Comparison of ENCODE assay signal across 8 mouse cellular contexts in genomic region chr1:87853601-87854361, GRCm38 (mm10). TPM values are rescaled to one million over a fixed set of nuclear protein-coding genes. Genes with fewer than 3 reads are reported as not detected.
DNase-seq lines count a peak whose midpoint lies in the region; ATAC-seq and TF ChIP-seq lines count a peak whose summit lies in the region.

No protein-coding gene starts in this region.

- TF ChIP-seq CTCF in CH12.LX (conservative IDR thresholded peaks at IDR 0.05 in 1 of 2, IDR thresholded peaks at IDR 0.05 in 1 of 2; ENCODE audit: low read depth in 2 of 2, low read length in 2 of 2) = 0 out of 4 replicates have a peak, but pooled peaks of 1 of the 2 experiments have one; percentile 4
- no peak for TF ChIP-seq CTCF in heart, adult 2 months (IDR thresholded peaks at IDR 0.05)

- TF ChIP-seq EP300 in CH12.LX (IDR thresholded peaks at IDR 0.05; ENCODE audit: low read length) = no peak
- no peak for TF ChIP-seq EP300 in heart, adult 2 months (IDR thresholded peaks at IDR 0.05; ENCODE audit: insufficient read depth, low read depth, low read length)

- peaks cover 30 to 72% of the 10 kb centered on the region in 2 experiments for H3K4me1 ChIP-seq in CH12.LX (ENCODE audit: control insufficient read depth in 1 of 2, insufficient read depth in 2 of 2)
- H3K4me1 ChIP-seq in heart, adult 2 months (ENCODE audit: control insufficient read depth, insufficient read depth, low read length) = peaks cover 13% of the 10 kb centered on the region
- H3K4me1 ChIP-seq in lung, embryonic 16.5 days (replicated peaks; ENCODE audit: control insufficient read depth, insufficient read depth, low read length) = peaks cover 35% of the 10 kb centered on the region

- peak; percentile 36; the same call in 1 of the 2 replicates for ATAC-seq in lung, embryonic 16.5 days (ENCODE audit: low read depth)
- no peak; the same call in 1 of the 2 replicates for ATAC-seq in megakaryocyte progenitor cell, adult 5-6 weeks (replicated peaks; ENCODE audit: poor library complexity)

- peak overlapping the region; percentile 85 to 99 (median 96) for H3K4me3 ChIP-seq in CH12.LX (replicated peaks in 1 of 3; ENCODE audit: low read depth in 2 of 3, low read length in 2 of 3, poor library complexity in 1 of 3)
- H3K4me3 ChIP-seq in heart, adult 2 months = peak overlapping the region; percentile 77
- peak overlapping the region; percentile 89 for H3K4me3 ChIP-seq in lung, embryonic 16.5 days (ENCODE audit: low read length)

- no peaks in the 10 kb centered on the region for H3K27me3 ChIP-seq in CH12.LX (replicated peaks)
- H3K27me3 ChIP-seq in heart, adult 2 months (ENCODE audit: control insufficient read depth, insufficient read depth, low read length) = no peaks in the 10 kb centered on the region
- no peaks in the 10 kb centered on the region for H3K27me3 ChIP-seq in lung, embryonic 16.5 days (ENCODE audit: control insufficient read depth, insufficient read depth, low read depth, low read length)

- peaks cover 54% of the 10 kb centered on the region for H3K79me2 ChIP-seq in CH12.LX (replicated peaks; ENCODE audit: control insufficient read depth, extremely low read depth, insufficient read depth, poor library complexity, severe bottlenecking)
- peaks cover 5% of the 10 kb centered on the region for H3K79me2 ChIP-seq in heart, adult 2 months (replicated peaks; ENCODE audit: control insufficient read depth, insufficient read depth, low read length)

- peaks cover 0 to 8% of the 10 kb centered on the region in 2 experiments for H3K36me3 ChIP-seq in CH12.LX (replicated peaks in 1 of 2; ENCODE audit: control insufficient read depth in 1 of 2, insufficient read depth in 1 of 2, low read length in 1 of 2)
- peaks cover 8% of the 10 kb centered on the region for H3K36me3 ChIP-seq in heart, adult 2 months (ENCODE audit: control insufficient read depth, insufficient read depth, low read length)
- no peaks in the 10 kb centered on the region for H3K36me3 ChIP-seq in lung, embryonic 16.5 days (ENCODE audit: control insufficient read depth, insufficient read depth, low read length)

- TF ChIP-seq POLR2A in CH12.LX (IDR thresholded peaks at IDR 0.05; ENCODE audit: low read depth, low read length) = no peak
- no peak for TF ChIP-seq POLR2A in heart, adult 2 months (IDR thresholded peaks at IDR 0.05; ENCODE audit: insufficient read depth, low read depth, low read length)

- no peak for TF ChIP-seq RAD21 in CH12.LX (IDR thresholded peaks at IDR 0.05; ENCODE audit: low read depth, low read length)

- no peaks in the 10 kb centered on the region for H3K9me3 ChIP-seq in CH12.LX (replicated peaks; ENCODE audit: low read length)
- no peaks in the 10 kb centered on the region for H3K9me3 ChIP-seq in lung, embryonic 16.5 days (ENCODE audit: control insufficient read depth, low read length)

- under 1% methylated on average over 47 of the region's 48 CpGs for WGBS in heart, adult 2 months
- WGBS in lung, embryonic 16.5 days = under 1% methylated on average over 20 of the region's 48 CpGs

- peak; percentile 46 for DNase-seq in 3T3-L1 (ENCODE audit: low read depth, low spot score)
- DNase-seq in CH12.LX (ENCODE audit: extremely low read depth) = no peak
- DNase-seq in cerebellum, adult 9-11 months = peak; percentile 97
- DNase-seq in heart, adult 2 months = peak in 1 of 2 experiments; percentile 50
- DNase-seq in kidney, adult 9 months = peak; percentile 56
- peak; percentile 47 for DNase-seq in right cerebral cortex, postnatal 25 days

- in situ Hi-C loops in CH12.LX (cut with MboI; ENCODE audit: low pct_ligation_motif_present, low pct_unique_long_range_greater_than_20kb, low sequenced_read_pairs) = no loop called here

- dilution Hi-C loops in CH12.LX (cut with MboI; ENCODE audit: extremely low pct_ligation_motif_present, extremely low pct_unique_long_range_greater_than_20kb, low sequenced_read_pairs) = no loop called here

- H3K4me2 ChIP-seq in CH12.LX (ENCODE audit: insufficient read depth, low read depth, poor library complexity, severe bottlenecking) = peak overlapping the region; percentile 95
- H3K4me2 ChIP-seq in lung, embryonic 16.5 days (ENCODE audit: low read depth, low read length) = peak overlapping the region; percentile 98

- H3K9ac ChIP-seq in CH12.LX (ENCODE audit: insufficient read depth, low read depth) = peak overlapping the region; percentile 88
- peak overlapping the region; percentile 94 for H3K9ac ChIP-seq in heart, adult 2 months (ENCODE audit: low read depth, low read length)
- H3K9ac ChIP-seq in lung, embryonic 16.5 days (ENCODE audit: low read length) = peak overlapping the region; percentile 94

- intact Hi-C loops in heart, adult 2 months (cut with DNase I) = loop anchor here (5.0 kb wide), 2 partner anchors 49 to 66 kb away; no protein-coding TSS in a partner anchor

- peak overlapping the region; percentile 50 for H3K27ac ChIP-seq in CH12.LX (ENCODE audit: insufficient read depth, low read depth)
- H3K27ac ChIP-seq in heart, adult 2 months = peak overlapping the region; percentile 88
- H3K27ac ChIP-seq in lung, embryonic 16.5 days (ENCODE audit: low read length) = peak overlapping the region; percentile 64

TF ChIP-seq in CH12.LX, 34 proteins besides CTCF, POLR2A, EP300 and RAD21:
- TF ChIP-seq KAT2A (IDR thresholded peaks at IDR 0.05; ENCODE audit: insufficient replicate concordance, low read length) (no peak), HCFC1 (IDR thresholded peaks at IDR 0.05; ENCODE audit: low read depth, low read length) (no peak), BHLHE40 (IDR thresholded peaks at IDR 0.05; ENCODE audit: low read depth, low read length) (0 out of 2 replicates have a peak, but pooled peaks have one; percentile 15), SIN3A (IDR thresholded peaks at IDR 0.05; ENCODE audit: low read length) (0 out of 2 replicates have a peak, but pooled peaks have one; percentile 0), MAX (IDR thresholded peaks at IDR 0.05; ENCODE audit: low read length) (no peak), ZNF384 (IDR thresholded peaks at IDR 0.05; ENCODE audit: low read depth, low read length) (no peak), JUN (IDR thresholded peaks at IDR 0.05; ENCODE audit: insufficient read depth, low read depth, low read length) (no peak), MXI1 (IDR thresholded peaks at IDR 0.05; ENCODE audit: low read depth, low read length) (peak; percentile 53), UBTF (IDR thresholded peaks at IDR 0.05; ENCODE audit: low read depth, low read length) (peak; percentile 33)
TF ChIP-seq in CH12.LX: peak in this region for 4.

RNA-seq across cellular contexts. Expression of gene Dgkd, which starts 0.7 kb away (rescaled TPM):
- 73.4 and 89.9 TPM in 2 replicates for total RNA-seq in CH12.LX (2012; rRNA removed)
- 57.5 and 58.0 TPM in 2 replicates for total RNA-seq in CH12.LX (2014; rRNA removed)
- polyA plus RNA-seq in CH12.LX (2012; ENCODE audit: insufficient read length, low read depth) = 73.8 and 77.3 TPM in 2 replicates
- 10 to 100 TPM; 40.8 to 47.3 TPM for total RNA-seq in heart, adult 2 months (2021)
- polyA plus RNA-seq in heart, adult 2 months (2012; rRNA removed) = 23.5 and 34.7 TPM in 2 replicates
- 32.9 and 33.9 TPM in 2 replicates for polyA plus RNA-seq in lung, embryonic 16.5 days (2015; fragmentation: Nextera tagmentation; extraction: Ambion mirVana)
- total RNA-seq in megakaryocyte progenitor cell, adult 5-6 weeks (2015) = 43.0 and 45.0 TPM in 2 replicates
- 44.3 and 46.7 TPM in 2 replicates for total RNA-seq in megakaryocyte progenitor cell, adult 5-6 weeks (2017)

RNA-seq across cellular contexts. Expression of gene Sag, which starts 50.3 kb away (rescaled TPM):
- total RNA-seq in CH12.LX (2012; rRNA removed) (1.0 and 2.5 TPM in 2 replicates), CH12.LX (2014; rRNA removed) (0.19 TPM in 1 of 2 replicates, not detected in the other)
- 0.45 and 2.0 TPM in 2 replicates for polyA plus RNA-seq in CH12.LX (2012; ENCODE audit: insufficient read length, low read depth)
- under 1 TPM; 0.16 to 0.43 TPM for total RNA-seq in heart, adult 2 months (2021)
- 0.47 and 0.57 TPM in 2 replicates for polyA plus RNA-seq in heart, adult 2 months (2012; rRNA removed)
- polyA plus RNA-seq in lung, embryonic 16.5 days (2015; fragmentation: Nextera tagmentation; extraction: Ambion mirVana) = 1.1 and 1.2 TPM in 2 replicates
- 0.46 and 0.62 TPM in 2 replicates for total RNA-seq in megakaryocyte progenitor cell, adult 5-6 weeks (2015)
- total RNA-seq in megakaryocyte progenitor cell, adult 5-6 weeks (2017) = 0.14 and 0.25 TPM in 2 replicates
